Mouse (Mus musculus) hindbrain, postnatal 0 days (tissue): ENCODE measurements around the gene Gm10401. TPM values are rescaled to one million over a fixed set of nuclear protein-coding genes. Genes with fewer than 3 reads are reported as not detected.

ENCODE experiments used
- ATAC-seq: fragments of 200-750 bp; cut with Nextera tagmentation; 2 replicates; pipeline ENCODE4 v1.8.0; 2017; ENCODE audit warnings: mild to moderate bottlenecking, moderate TSS enrichment, moderate library complexity
- DNase-seq: peaks from one replicate; pipeline ENCODE4 v3.0.0-alpha.2; 2015; ENCODE audit warnings: low spot score
- H3K27ac ChIP-seq: fragments of 300-500 bp; sonication (generic); 2 replicates; pipeline ENCODE4 v1.5.1; 2014; ENCODE audit warnings: mild to moderate bottlenecking
- H3K27me3 ChIP-seq: fragments of 300-500 bp; sonication (generic); 2 replicates; pipeline ENCODE4 v1.6.1; 2014; ENCODE audit warnings: low read length, mixed read lengths; ENCODE audit not compliant: insufficient read depth
- H3K36me3 ChIP-seq: fragments of 300-500 bp; sonication (generic); 2 replicates; pipeline ENCODE4 v1.6.1; 2014; ENCODE audit warnings: low read length, mixed read lengths; ENCODE audit not compliant: insufficient read depth
- H3K4me1 ChIP-seq: fragments of 300-500 bp; sonication (generic); 2 replicates; pipeline ENCODE4 v1.6.1; 2014; ENCODE audit warnings: antibody characterized with exemption, low read length, mixed read lengths; ENCODE audit not compliant: insufficient read depth
- H3K4me2 ChIP-seq: fragments of 300-500 bp; sonication (generic); 2 replicates; pipeline ENCODE4 v1.6.1; 2014; ENCODE audit warnings: low read depth, mild to moderate bottlenecking, low read length, moderate library complexity, mixed read lengths
- H3K4me3 ChIP-seq: fragments of 300-500 bp; sonication (generic); 2 replicates; pipeline ENCODE4 v1.5.1; 2014; ENCODE audit warnings: low read length
- H3K9ac ChIP-seq: fragments of 300-500 bp; sonication (generic); replicated peaks from 2 replicates; pipeline ENCODE4 v1.6.1; 2014; ENCODE audit warnings: mild to moderate bottlenecking, low read length, moderate library complexity, mixed read lengths
- H3K9me3 ChIP-seq: fragments of 300-500 bp; sonication (generic); 2 replicates; pipeline ENCODE4 v1.6.1; 2016; ENCODE audit warnings: low read length, mixed read lengths
- CTCF ChIP-seq: IDR thresholded peaks from 2 replicates; pipeline ENCODE4 v1.5.1; 2016; ENCODE audit warnings: antibody characterized with exemption, control low read depth, low read depth
- WGBS: fragments of 180-500 bp; shearing (Covaris S2); extraction: QIAGEN DNeasy Blood & Tissue Kit; methylation state at CpG from one replicate; pipeline ENCODE4 v1.1.7; 2014; 5-methylcytosine and 5-hydroxymethylcytosine counted together
- polyA plus RNA-seq: library from polyadenylated mRNA; unstranded; fragments of >200 nt; fragmentation: Nextera tagmentation; extraction: Ambion mirVana; gene quantifications from 2 replicates; pipeline ENCODE4 v1.2.1, GENCODE M21; 2015
- total RNA-seq: library from RNA; depleted of rRNA; stranded (reverse); fragments of >200 nt; gene quantifications from 2 replicates; pipeline ENCODE4 v1.2.3, GENCODE M21; 2014

The Gm10401 gene
- total and polyA plus RNA-seq, 2 experiments from 2014 or later, result 38.5 TPM; not detected in 1

- no peak overlapping the region for H3K27ac ChIP-seq
- DNase-seq (no peak), ATAC-seq (no peak)
- H3K4me1 ChIP-seq, result no peaks in the 10 kb centered on the region
- no peak overlapping the region for H3K4me2 ChIP-seq
- H3K9me3 ChIP-seq, result no peaks in the 10 kb centered on the region
- H3K4me3 ChIP-seq, result no peak overlapping the region
- TF ChIP-seq CTCF, result no peak
- no peaks in the 10 kb centered on the region for H3K27me3 ChIP-seq
- H3K36me3 ChIP-seq, result peaks cover 10% of the 10 kb centered on the region; the same call in 1 of the 2 replicates
- 87% methylated on average over 2 of the region's 2 CpGs for WGBS
- H3K9ac ChIP-seq, result no peak overlapping the region
Observed at GRCm38 (mm10) chr5:115102231-115102630, 4.1 kb upstream of the Gm10401 start.

- no peak overlapping the region for H3K4me2 ChIP-seq
- no peak for DNase-seq
- ATAC-seq, result no peak
- H3K27ac ChIP-seq, result no peak overlapping the region
- H3K9me3 ChIP-seq, result no peaks in the 10 kb centered on the region
- 87% methylated on average over 6 of the region's 6 CpGs for WGBS
- H3K4me3 ChIP-seq, result no peak overlapping the region
- no peak for TF ChIP-seq CTCF
- H3K4me1 ChIP-seq, result no peaks in the 10 kb centered on the region
- H3K9ac ChIP-seq, result no peak overlapping the region
- peaks cover 28% of the 10 kb centered on the region for H3K36me3 ChIP-seq
- H3K27me3 ChIP-seq, result no peaks in the 10 kb centered on the region
Observed at GRCm38 (mm10) chr5:115100473-115100872, 2.4 kb upstream of the Gm10401 start.

- Histone ChIP-seq H3K9me3 (no peaks in the 10 kb centered on the region), H3K4me2 (no peak overlapping the region), H3K4me3 (no peak overlapping the region), H3K9ac (no peak overlapping the region), H3K27ac (no peak overlapping the region), H3K4me1 (no peaks in the 10 kb centered on the region), H3K27me3 (no peaks in the 10 kb centered on the region), H3K36me3 (peaks cover 32% of the 10 kb centered on the region)
- no peak for TF ChIP-seq CTCF
- DNase-seq (no peak), ATAC-seq (no peak)
- 84% methylated on average over 9 of the region's 9 CpGs for WGBS
Observed at GRCm38 (mm10) chr5:115099991-115100390, 1.9 kb upstream of the Gm10401 start.

GRCm38 (mm10) chr5:115099530-115099929 lies 1.4 kb upstream of the Gm10401 start:
- DNase-seq, result no peak
- 77% methylated on average over 5 of the region's 5 CpGs for WGBS
- Histone ChIP-seq H3K9me3 (no peaks in the 10 kb centered on the region), H3K4me3 (no peak overlapping the region), H3K36me3 (peaks cover 34% of the 10 kb centered on the region), H3K4me1 (no peaks in the 10 kb centered on the region), H3K27ac (no peak overlapping the region), H3K27me3 (no peaks in the 10 kb centered on the region), H3K4me2 (no peak overlapping the region), H3K9ac (no peak overlapping the region)
- no peak for ATAC-seq
- no peak for TF ChIP-seq CTCF

GRCm38 (mm10) chr5:115091776-115092175 lies 6.3 kb downstream of the Gm10401 start:
- H3K4me2 ChIP-seq, result no peak overlapping the region
- 88% methylated on average over 6 of the region's 6 CpGs for WGBS
- peaks cover 2% of the 10 kb centered on the region; the same call in 1 of the 2 replicates for H3K4me1 ChIP-seq
- ATAC-seq, result no peak
- H3K9me3 ChIP-seq, result no peaks in the 10 kb centered on the region
- no peak overlapping the region for H3K27ac ChIP-seq
- TF ChIP-seq CTCF, result no peak
- no peaks in the 10 kb centered on the region for H3K27me3 ChIP-seq
- no peak overlapping the region for H3K4me3 ChIP-seq
- DNase-seq, result no peak
- peaks cover 59% of the 10 kb centered on the region for H3K36me3 ChIP-seq
- no peak overlapping the region for H3K9ac ChIP-seq

GRCm38 (mm10) chr5:115091015-115091414 lies 7.1 kb downstream of the Gm10401 start:
- Histone ChIP-seq H3K9ac (no peak overlapping the region), H3K4me2 (no peak overlapping the region), H3K27ac (no peak overlapping the region), H3K4me1 (peaks cover 2% of the 10 kb centered on the region; the same call in 1 of the 2 replicates), H3K36me3 (peaks cover 58% of the 10 kb centered on the region), H3K27me3 (no peaks in the 10 kb centered on the region), H3K9me3 (no peaks in the 10 kb centered on the region), H3K4me3 (no peak overlapping the region)
- WGBS, result 83% methylated on average over 3 of the region's 3 CpGs
- TF ChIP-seq CTCF, result no peak
- DNase-seq, result no peak
- ATAC-seq, result no peak

GRCm38 (mm10) chr5:115089592-115090268 lies 8.4 kb downstream of the Gm10401 start:
- no peak overlapping the region for H3K27ac ChIP-seq
- peaks cover 2% of the 10 kb centered on the region; the same call in 1 of the 2 replicates for H3K4me1 ChIP-seq
- H3K4me2 ChIP-seq, result no peak overlapping the region
- H3K36me3 ChIP-seq, result peaks cover 48% of the 10 kb centered on the region
- no peaks in the 10 kb centered on the region for H3K27me3 ChIP-seq
- H3K9me3 ChIP-seq, result no peaks in the 10 kb centered on the region
- ATAC-seq (no peak), DNase-seq (no peak)
- WGBS, result 92% methylated on average over 5 of the region's 5 CpGs
- 0 out of 2 replicates have a peak, but pooled peaks have one; percentile 28 for TF ChIP-seq CTCF
- H3K9ac ChIP-seq, result no peak overlapping the region
- no peak overlapping the region for H3K4me3 ChIP-seq
